Mouse (Mus musculus) kidney, adult 10 weeks (tissue): Measurements from ENCODE around the gene Nrn1l. TPM values are rescaled to one million over a fixed set of nuclear protein-coding genes. Genes with fewer than 3 reads are reported as not detected.

ENCODE experiments used
- polyA plus RNA-seq: library from polyadenylated mRNA; stranded (reverse); fragments of 350-450 nt; fragmentation: Illumina TruSeq; extraction: RNeasy Lipid Tissue Mini Kit (QIAGEN cat#74804); gene quantifications from one replicate; pipeline ENCODE4 v1.2.3, GENCODE M21; 2014; ENCODE audit warnings: low read depth, low replicate concordance

Nrn1l gene
- not detected for polyA plus RNA-seq

DNA sequence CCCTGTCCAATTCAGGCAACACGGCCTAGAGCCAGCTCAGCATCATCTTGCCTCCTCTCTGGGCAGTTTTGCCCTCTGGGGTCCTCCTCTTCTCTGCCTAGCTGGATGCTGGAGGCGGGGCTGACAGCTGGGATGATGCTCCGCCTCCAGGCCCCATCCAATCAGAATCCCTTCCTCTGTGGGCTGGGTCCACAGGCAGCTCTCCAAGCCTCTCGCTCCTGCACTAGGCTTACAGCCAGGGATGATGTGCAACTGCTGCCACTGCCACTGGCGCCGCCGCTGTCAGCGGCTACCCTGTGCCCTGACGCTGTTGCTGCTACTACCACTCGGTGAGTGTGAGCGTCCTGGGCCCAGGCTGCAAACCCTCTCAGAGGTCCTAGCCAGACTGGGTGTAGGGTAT lies at the start of gene Nrn1l:
Nrn1l (plus strand) TSS at position 229 of the 400 bp plus-strand sequence.

GRCm38 (mm10) chr8:105853178-105853577 lies 40.2 kb upstream of the Nrn1l start, which contains the start of gene Cenpt:
Gene Cenpt (minus strand): TSS chr8:105853278.

GRCm38 (mm10) chr8:105854715-105855216 lies 38.6 kb upstream of the Nrn1l start, which contains the start of gene Thap11:
Gene Thap11 (plus strand): TSS chr8:105855132.

DNA sequence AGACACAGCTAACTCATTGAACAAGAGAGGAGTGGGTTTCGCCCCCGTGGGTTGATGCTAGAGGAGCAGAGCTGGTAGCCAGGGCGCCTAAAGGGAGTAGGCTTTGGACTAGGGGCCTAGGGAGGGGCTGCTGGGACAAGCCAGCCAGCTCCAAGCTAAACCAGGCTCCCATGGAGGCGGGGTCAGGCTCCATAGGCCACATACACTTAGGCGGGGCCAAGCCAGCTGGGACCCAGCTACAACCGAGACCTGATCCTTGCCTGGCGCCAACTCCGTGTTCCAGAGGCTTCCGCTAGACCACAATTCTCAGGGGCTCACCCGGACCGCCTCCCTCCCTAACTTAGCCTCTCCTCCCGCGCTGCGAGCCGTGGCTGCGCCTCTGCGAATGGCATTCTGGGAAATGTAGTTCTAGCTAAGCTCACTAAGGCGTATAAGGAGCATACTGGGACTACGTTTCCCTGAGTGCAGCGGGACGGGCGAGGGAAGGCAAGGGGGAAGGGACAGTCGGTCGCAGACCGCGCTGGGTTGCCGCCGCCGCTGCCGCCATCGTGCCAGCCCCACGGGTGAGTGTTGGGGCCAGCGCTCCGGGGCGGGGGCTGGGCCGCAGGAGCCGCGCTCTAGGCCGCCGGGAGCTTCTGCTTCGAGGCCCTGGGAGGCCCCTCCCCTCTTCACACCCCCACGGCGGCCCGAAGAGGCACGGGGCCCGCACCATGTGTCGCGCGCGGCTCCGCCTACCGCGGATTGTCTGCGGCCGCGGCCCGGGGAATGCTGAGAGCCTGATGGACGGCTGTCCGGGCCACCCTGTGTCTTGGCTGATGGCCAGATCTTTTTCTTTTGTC lies 33.0 kb upstream of the Nrn1l start, which contains the start of gene Nutf2:
Nutf2 (plus strand) TSS at position 438 of the 839 bp plus-strand sequence.

GRCm38 (mm10) chr8:105880754-105881520 lies 12.4 kb upstream of the Nrn1l start, which contains the start of gene Edc4:
Gene Edc4 (plus strand): TSS chr8:105880881.

DNA sequence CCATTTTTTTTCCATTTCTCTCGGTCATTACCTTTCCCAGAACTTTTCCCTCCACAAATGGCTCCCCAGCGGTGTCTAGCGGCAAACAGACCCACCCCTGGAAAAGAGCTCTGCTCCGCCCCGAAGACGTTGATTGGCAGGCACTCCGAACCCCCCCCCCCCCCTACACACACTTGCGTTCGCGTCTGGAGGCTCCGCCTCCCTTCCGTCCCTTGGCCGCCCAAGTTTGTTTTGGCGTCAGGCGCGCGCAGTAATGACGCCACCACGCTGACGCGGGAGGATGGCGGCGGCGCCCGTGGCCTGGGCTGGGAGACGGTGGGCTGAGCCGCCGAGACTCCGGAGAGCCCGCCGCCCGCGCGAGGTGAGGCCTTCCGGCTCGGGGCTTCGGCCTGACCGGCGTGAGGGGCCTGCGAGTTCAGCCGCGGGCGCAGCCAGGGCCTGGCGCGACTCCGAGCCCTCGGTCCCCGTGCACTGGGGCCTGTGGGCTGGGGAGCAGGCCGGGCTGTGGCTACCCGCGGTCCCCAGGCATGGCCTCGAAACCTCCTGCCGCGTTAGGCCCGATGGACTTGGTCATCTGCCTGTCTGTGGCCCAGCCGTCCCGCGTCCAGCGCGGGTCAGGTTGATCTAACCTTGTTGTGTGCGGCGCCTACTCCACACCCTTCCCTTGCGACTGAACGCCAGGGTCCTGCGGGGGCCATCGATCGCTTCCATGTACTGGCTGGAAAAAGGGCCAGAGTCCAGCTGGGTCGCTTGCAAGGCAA lies 7.0 kb downstream of the Nrn1l start, which contains the start of gene Pskh1:
Pskh1 (plus strand) TSS at position 262 of the 761 bp plus-strand sequence.

DNA sequence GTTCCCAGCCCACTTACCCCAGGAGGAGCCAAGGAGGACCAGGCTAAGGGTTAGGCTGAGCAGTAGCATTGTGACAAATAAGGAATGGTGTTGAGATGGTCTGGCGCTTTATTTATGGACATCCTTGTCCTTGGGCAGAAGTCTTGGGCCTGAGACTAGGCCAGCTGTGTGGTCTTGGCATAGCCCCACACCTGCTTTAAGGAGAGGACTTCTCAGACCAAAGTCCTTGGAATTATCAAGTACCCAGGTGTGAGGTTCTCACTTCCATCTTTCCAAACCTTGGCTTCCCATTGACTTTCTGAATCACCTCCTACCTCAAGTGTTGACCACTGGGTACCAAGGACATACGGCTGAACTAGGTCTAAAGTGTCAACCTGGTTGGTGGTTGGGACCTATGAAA lies 40.4 kb downstream of the Nrn1l start, which contains the start of gene Ctrl:
Ctrl (minus strand) TSS at position 101 of the 400 bp plus-strand sequence.

GRCm38 (mm10) chr8:105938306-105938669 lies 44.9 kb downstream of the Nrn1l start, which contains the start of gene Psmb10:
Gene Psmb10 (minus strand): TSS chr8:105938444.

GRCm38 (mm10) chr8:105943321-105943739 lies 50.0 kb downstream of the Nrn1l start, which contains the start of gene Lcat:
Gene Lcat (minus strand): TSS chr8:105943382.

Other genes starting within 250 kb of the Nrn1l start
- not detected for gene Carmil2, start 207.3 kb upstream of the Nrn1l start, polyA plus RNA-seq
- gene Acd, start 192.5 kb upstream of the Nrn1l start, polyA plus RNA-seq: 1.1 TPM
- not detected for gene Pard6a, start 192.4 kb upstream of the Nrn1l start, polyA plus RNA-seq
- gene 4933405L10Rik, start 185.9 kb upstream of the Nrn1l start, polyA plus RNA-seq: not detected
- gene Enkd1, start 185.4 kb upstream of the Nrn1l start, polyA plus RNA-seq: not detected
- 0.20 TPM for gene Gfod2, start 134.9 kb upstream of the Nrn1l start, polyA plus RNA-seq
- gene Ranbp10, start 66.2 kb upstream of the Nrn1l start, polyA plus RNA-seq: 4.1 TPM
- gene Tsnaxip1, start 65.8 kb upstream of the Nrn1l start, polyA plus RNA-seq: not detected
- gene Cenpt, start 40.3 kb upstream of the Nrn1l start, polyA plus RNA-seq: 0.69 TPM
- gene Thap11, start 38.4 kb upstream of the Nrn1l start, polyA plus RNA-seq: 11.1 TPM
- 55.0 TPM for gene Nutf2, start 33.0 kb upstream of the Nrn1l start, polyA plus RNA-seq
- 2.0 TPM for gene Edc4, start 12.7 kb upstream of the Nrn1l start, polyA plus RNA-seq
- 3.1 TPM for gene Pskh1, start 6.9 kb downstream of the Nrn1l start, polyA plus RNA-seq
- gene Ctrl, start 40.3 kb downstream of the Nrn1l start, polyA plus RNA-seq: not detected
- gene Psmb10, start 44.9 kb downstream of the Nrn1l start, polyA plus RNA-seq: not detected
- not detected for gene Lcat, start 49.8 kb downstream of the Nrn1l start, polyA plus RNA-seq
- 1.4 TPM for gene Slc12a4, start 72.5 kb downstream of the Nrn1l start, polyA plus RNA-seq
- gene Dpep3, start 85.9 kb downstream of the Nrn1l start, polyA plus RNA-seq: not detected
- 2.1 TPM for gene Dus2, start 97.8 kb downstream of the Nrn1l start, polyA plus RNA-seq
- gene Dpep2nb, start 112.4 kb downstream of the Nrn1l start, polyA plus RNA-seq: not detected
- gene Ddx28, start 118.3 kb downstream of the Nrn1l start, polyA plus RNA-seq: 2.9 TPM
- gene Nfatc3, start 165.3 kb downstream of the Nrn1l start, polyA plus RNA-seq: 48.4 TPM
- 6.5 TPM for gene Esrp2, start 243.4 kb downstream of the Nrn1l start, polyA plus RNA-seq